Mouse (Mus musculus): Measurements from ENCODE around the gene Pms2.

The Pms2 gene

GRCm38 (mm10) chr5:143931863-143932580 is 22.3 kb downstream of the Pms2 start:
- DNase-seq (ENCODE audit: extremely low read depth, insufficient read length, low spot score): no peak

DNA sequence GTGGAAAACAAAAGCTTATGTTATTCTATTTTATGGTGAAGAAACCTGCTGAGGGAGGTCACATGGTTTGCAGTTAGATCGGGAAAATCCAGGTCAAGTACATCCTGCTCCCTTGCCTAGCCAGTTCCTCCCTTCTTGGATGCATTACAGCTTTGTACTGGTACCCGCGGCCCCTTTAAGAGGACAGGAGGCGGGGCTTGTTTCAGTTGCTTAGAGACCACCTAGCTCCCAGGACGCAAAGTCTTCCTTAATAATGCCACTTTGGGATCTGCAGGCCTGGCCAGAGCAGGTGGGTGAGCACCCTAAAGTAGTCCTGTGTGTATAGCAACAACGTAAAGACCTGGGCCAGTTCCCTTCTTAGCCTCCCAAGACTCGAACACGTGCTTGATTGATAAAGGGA is 23.1 kb downstream of the Pms2 start, which contains the start of gene Rsph10b:
Rsph10b (plus strand) TSS at position 205 of the 400 bp plus-strand sequence.
- no peak for DNase-seq (ENCODE audit: extremely low read depth, insufficient read length, low spot score)

GRCm38 (mm10) chr5:143933414-143933813 is 23.6 kb downstream of the Pms2 start:
- DNase-seq (ENCODE audit: extremely low read depth, insufficient read length, low spot score): no peak

GRCm38 (mm10) chr5:143933875-143934274 is 24.1 kb downstream of the Pms2 start:
- no peak for DNase-seq (ENCODE audit: extremely low read depth, insufficient read length, low spot score)

DNA sequence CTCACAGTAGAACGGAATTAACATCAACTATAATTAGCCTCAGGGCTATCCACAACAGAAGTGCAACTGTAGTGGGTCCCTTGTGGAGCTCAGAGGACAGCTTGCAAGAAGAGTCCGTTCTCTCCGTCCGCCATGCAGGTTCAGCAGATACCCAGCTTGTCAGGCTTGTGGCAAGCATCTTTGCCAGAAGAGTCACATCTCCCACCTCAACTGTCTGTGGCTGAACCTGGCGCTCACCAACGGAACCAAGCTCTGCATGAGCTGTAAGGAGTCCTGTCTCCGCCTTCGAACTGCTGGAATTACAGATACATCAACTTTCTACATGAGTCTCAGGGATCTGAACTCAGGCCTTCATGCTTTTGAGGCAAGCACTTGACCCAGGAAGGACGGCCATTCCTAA is 26.4 kb downstream of the Pms2 start:
- DNase-seq (ENCODE audit: extremely low read depth, insufficient read length, low spot score): no peak

DNA sequence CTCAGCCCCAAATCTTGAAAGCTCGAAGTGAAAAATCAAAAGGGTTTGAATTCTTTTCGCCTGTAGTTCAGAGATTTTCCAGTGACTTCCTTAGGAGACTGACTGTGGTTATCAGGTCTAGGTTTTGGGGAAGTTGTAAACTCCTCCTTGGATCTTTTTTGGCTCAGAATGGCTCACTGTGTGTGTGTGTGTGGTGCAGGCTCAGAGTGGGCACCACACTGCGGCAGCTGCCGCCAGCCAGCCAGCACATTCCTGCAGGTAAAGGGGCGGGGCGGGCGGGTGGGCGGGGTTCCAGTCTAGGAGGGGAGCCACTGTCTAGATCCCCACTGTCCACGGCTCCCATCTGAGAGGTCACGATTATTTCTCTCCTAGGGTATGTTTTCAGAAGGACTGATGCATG is 31.8 kb downstream of the Pms2 start:
- no peak for DNase-seq (ENCODE audit: extremely low read depth, insufficient read length, low spot score)

- no peak for DNase-seq (ENCODE audit: extremely low read depth, insufficient read length, low spot score)
Measured at GRCm38 (mm10) chr5:143943231-143944125, 33.7 kb downstream of the Pms2 start.

DNA sequence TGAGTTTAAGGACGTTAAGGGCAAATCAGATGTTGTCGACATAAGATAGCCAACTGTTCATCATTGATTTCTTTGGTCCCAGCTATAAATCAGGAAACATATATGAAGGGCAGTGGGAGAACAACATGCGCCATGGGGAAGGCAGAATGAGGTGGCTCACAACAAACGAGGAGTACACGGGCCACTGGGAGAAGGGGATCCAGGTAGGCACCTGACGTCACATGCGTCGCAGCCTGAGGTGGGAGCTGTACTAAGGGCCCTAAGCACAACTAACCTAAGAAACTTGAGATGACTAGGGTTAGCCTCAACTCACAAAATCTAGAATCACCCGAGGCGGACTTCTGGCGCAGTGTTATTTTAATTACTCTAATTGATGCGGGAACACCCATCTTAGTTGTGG is 38.6 kb downstream of the Pms2 start:
- DNase-seq (ENCODE audit: extremely low read depth, insufficient read length, low spot score): no peak

DNA sequence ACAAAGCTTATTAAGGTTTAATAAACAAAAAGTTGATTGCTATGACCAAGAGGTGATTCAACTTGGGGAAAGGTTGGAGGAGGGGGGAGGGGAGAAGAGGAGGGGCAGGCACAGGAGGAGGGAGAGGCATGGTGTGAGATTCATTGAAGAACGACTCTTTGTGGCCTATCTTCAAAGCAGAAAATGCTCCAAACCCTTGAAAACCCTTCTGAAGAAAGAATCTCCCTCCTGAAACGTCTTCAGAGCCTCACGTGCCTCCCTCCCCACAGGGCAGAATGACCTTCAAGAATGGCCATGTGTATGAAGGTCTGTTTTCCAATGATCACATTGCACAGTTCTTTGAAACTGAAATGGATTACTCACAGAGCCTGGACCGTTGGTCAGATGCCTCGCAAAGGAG is 40.3 kb downstream of the Pms2 start:
- DNase-seq (ENCODE audit: extremely low read depth, insufficient read length, low spot score): no peak

DNA sequence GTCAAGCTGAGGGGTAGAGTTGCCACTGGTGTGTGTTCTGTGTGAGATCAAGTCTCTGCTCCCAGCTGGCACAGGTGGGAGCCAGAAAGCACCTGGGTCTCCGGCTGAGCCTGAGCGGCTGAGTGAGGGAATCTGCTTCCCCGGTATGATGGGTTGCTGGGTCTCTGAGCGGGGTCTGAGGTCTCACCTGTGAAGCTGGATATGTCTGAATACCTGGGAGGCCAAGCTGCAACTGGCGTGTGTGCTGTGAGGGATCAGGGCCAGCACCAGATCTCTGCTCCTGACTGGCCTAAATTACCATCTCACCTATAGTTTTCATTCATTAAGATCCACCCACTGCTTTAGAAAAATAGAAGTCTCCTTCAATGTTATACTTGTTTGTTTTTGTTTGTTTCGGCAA is 47.3 kb downstream of the Pms2 start:
- no peak for DNase-seq (ENCODE audit: extremely low read depth, insufficient read length, low spot score)

GRCm38 (mm10) chr5:143959551-143959950 is 49.8 kb downstream of the Pms2 start:
- DNase-seq (ENCODE audit: extremely low read depth, insufficient read length, low spot score): no peak

- DNase-seq (ENCODE audit: extremely low read depth, insufficient read length, low spot score): no peak
Measured at GRCm38 (mm10) chr5:143961176-143961575, 51.4 kb downstream of the Pms2 start.

- DNase-seq (ENCODE audit: extremely low read depth, insufficient read length, low spot score): peak; percentile 45
Measured at GRCm38 (mm10) chr5:143965586-143966345, 56.0 kb downstream of the Pms2 start.

DNA sequence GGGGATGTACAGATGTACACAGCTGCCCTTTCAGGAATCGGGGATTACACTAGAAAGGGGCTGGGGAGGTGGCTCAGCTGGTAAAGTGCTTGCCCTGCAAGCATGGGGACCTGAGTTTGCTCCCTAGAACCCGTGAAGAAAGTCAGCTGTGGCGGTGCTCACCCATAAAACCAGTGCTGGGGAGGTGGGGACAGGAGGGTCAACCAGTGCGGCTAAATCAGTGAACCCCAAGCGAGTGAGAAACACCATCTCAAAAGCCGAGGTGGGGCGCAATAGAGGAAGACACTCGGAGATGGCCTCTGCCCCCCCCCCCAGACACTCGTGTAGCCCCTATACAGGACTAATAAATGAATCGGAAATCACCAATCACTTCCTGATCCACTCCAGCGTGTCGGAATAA is 56.9 kb downstream of the Pms2 start:
- no peak for DNase-seq (ENCODE audit: extremely low read depth, insufficient read length, low spot score)

DNA sequence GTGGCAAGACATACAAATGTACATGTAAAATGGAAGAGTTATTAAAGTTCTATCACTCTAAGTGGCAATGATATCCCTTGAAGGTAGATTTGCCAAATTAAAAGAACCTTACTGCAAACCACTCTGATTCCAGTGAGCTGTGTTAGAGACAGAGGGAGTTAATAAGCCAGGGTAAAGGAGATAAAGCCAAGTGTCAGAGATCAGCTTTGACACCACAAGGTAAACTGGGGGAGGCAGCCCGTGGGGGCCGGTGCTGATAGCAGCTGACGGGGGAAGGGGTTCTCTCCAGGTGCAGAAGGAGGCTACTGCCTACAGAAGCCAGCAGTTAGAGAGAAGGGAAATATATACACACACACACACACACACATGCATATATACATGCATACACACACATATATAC is 62.9 kb downstream of the Pms2 start:
- DNase-seq (ENCODE audit: extremely low read depth, insufficient read length, low spot score): no peak

- DNase-seq (ENCODE audit: extremely low read depth, insufficient read length, low spot score): peak; percentile 72
Measured at GRCm38 (mm10) chr5:143974931-143975630, 65.3 kb downstream of the Pms2 start.

GRCm38 (mm10) chr5:143975631-143975933 is 65.8 kb downstream of the Pms2 start:
- DNase-seq (ENCODE audit: extremely low read depth, insufficient read length, low spot score): no peak

DNA sequence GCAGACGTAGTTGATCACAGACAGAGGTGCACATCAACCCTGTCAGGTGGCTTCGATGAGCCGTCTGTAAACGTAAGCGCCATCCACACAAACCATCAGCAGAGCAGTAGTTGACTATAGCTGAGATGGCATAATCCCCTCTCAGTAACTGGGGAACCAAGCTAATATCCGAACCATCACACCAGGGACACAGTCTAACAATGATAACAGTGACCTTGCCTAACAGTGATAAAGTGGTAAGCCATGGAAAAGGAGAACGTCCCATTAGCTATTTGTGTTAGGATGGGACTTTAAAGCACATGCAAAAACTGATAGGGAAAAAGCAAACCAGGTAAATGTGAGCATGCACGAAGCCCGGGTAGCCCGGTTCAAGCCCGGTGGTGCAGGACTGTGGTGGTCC is 66.5 kb downstream of the Pms2 start:
- no peak for DNase-seq (ENCODE audit: extremely low read depth, insufficient read length, low spot score)

- DNase-seq (ENCODE audit: extremely low read depth, insufficient read length, low spot score): no peak
Measured at GRCm38 (mm10) chr5:143976726-143977431, 67.1 kb downstream of the Pms2 start.

DNA sequence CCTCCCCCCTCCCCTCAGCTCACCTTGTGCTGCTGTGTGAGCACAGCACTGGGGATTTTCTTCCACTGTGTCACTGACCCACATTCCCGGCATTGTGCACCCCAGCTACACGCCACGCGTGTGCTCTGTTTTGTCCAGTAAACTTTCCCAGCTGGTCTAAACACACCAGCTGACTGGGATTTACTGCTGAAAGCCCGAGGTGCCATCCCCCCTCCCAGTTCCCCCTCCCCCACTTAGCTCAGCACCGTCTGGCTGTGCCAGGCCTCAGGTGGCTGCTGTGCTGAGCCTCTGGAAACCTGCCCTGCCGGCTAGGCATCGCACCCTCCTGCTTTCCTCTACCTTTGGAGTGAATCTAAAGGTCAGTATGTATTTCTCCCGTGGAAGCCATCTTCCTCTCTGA is 71.1 kb downstream of the Pms2 start:
- DNase-seq (ENCODE audit: extremely low read depth, insufficient read length, low spot score): no peak
